Mouse (Mus musculus) MEL (cell line): ENCODE results near the gene Scrn1. TPM values are rescaled to one million over a fixed set of nuclear protein-coding genes. Genes with fewer than 3 reads are reported as not detected.

ENCODE experiments used
- DNase-seq: peaks from one replicate; pipeline ENCODE4 v3.0.0; 2011; ENCODE audit warnings: low read depth, low spot score
- H3K27ac ChIP-seq: 2 replicates; pipeline ENCODE4 v1.5.1; 2012; ENCODE audit warnings: low read depth, mild to moderate bottlenecking, control low read depth, low read length, moderate library complexity; ENCODE audit not compliant: control insufficient read depth
- H3K27me3 ChIP-seq, 2 experiments: fragments of 150-350 bp in 1 of 2; sonication (generic) in 1 of 2; 2 replicates each; pipeline ENCODE4 v1.6.1; 2012; ENCODE audit warnings: low read length in 2 of 2, mild to moderate bottlenecking in 2 of 2, improper control_type of control experiment in 1 of 2, moderate library complexity in 1 of 2; ENCODE audit not compliant: insufficient read depth in 2 of 2, control insufficient read depth in 1 of 2
- H3K36me3 ChIP-seq, 2 experiments: 2 replicates each; pipeline ENCODE4 v1.6.1; 2012 to 2014; ENCODE audit warnings: low read length in 2 of 2, improper control_type of control experiment in 1 of 2, inconsistent platforms in 1 of 2, mild to moderate bottlenecking in 1 of 2; ENCODE audit not compliant: insufficient read depth in 2 of 2, control insufficient read depth in 1 of 2
- H3K4me1 ChIP-seq, 2 experiments: fragments of 150-350 bp in 1 of 2; sonication (generic) in 1 of 2; 2 replicates each; pipeline ENCODE4 v1.6.1; 2012; ENCODE audit warnings: low read length in 2 of 2, improper control_type of control experiment in 1 of 2, mild to moderate bottlenecking in 1 of 2; ENCODE audit not compliant: insufficient read depth in 2 of 2, control insufficient read depth in 1 of 2
- H3K4me3 ChIP-seq, 2 experiments: fragments of 150-350 bp in 1 of 2; sonication (generic) in 1 of 2; 2 replicates each; pipeline ENCODE4 v1.5.1; 2012; ENCODE audit warnings: low read depth in 2 of 2, low read length in 2 of 2, mild to moderate bottlenecking in 2 of 2, moderate library complexity in 2 of 2, control low read depth in 1 of 2, improper control_type of control experiment in 1 of 2; ENCODE audit not compliant: control insufficient read depth in 1 of 2, insufficient read depth in 1 of 2
- H3K79me2 ChIP-seq: 2 replicates; pipeline ENCODE4 v1.6.1; 2012; ENCODE audit warnings: mild to moderate bottlenecking, low read length, moderate library complexity; ENCODE audit not compliant: control insufficient read depth, poor library complexity, insufficient read depth
- H3K9ac ChIP-seq: 2 replicates; pipeline ENCODE4 v1.6.1; 2012; ENCODE audit warnings: low read depth, mild to moderate bottlenecking, control low read depth, low read length, moderate library complexity; ENCODE audit not compliant: control insufficient read depth, poor library complexity, severe bottlenecking
- H3K9me3 ChIP-seq: fragments of 150-350 bp; sonication (generic); replicated peaks from 2 replicates; pipeline ENCODE4 v1.6.1; 2012; ENCODE audit warnings: mild to moderate bottlenecking, low read length, improper control_type of control experiment, moderate library complexity; ENCODE audit not compliant: insufficient read depth
- BHLHE40 ChIP-seq: IDR thresholded peaks from 2 replicates; pipeline ENCODE4 v1.6.1; 2012; ENCODE audit warnings: low read depth, mild to moderate bottlenecking, inconsistent platforms, low read length, improper control_type of control experiment, borderline replicate concordance
- CHD1 ChIP-seq: IDR thresholded peaks from 2 replicates; pipeline ENCODE4 v1.6.1; 2012; ENCODE audit warnings: low read depth, mild to moderate bottlenecking, inconsistent platforms, low read length, improper control_type of control experiment
- E2F4 ChIP-seq: IDR thresholded peaks from 2 replicates; pipeline ENCODE4 v1.6.1; 2011; ENCODE audit warnings: low read depth, low read length, improper control_type of control experiment, borderline replicate concordance
- ETS1 ChIP-seq: IDR thresholded peaks from 2 replicates; pipeline ENCODE4 v1.6.1; 2012; ENCODE audit warnings: low read depth, mild to moderate bottlenecking, inconsistent platforms, low read length, improper control_type of control experiment, moderate library complexity
- GATA1 ChIP-seq: IDR thresholded peaks from 2 replicates; pipeline ENCODE4 v1.6.1; 2011; ENCODE audit warnings: low read depth, low read length, improper control_type of control experiment
- KAT2A ChIP-seq: conservative IDR thresholded peaks from 2 replicates; pipeline ENCODE4 v1.6.1; 2012; ENCODE audit warnings: low read depth, low read length, improper control_type of control experiment, inconsistent platforms
- MEF2A ChIP-seq: IDR thresholded peaks from 2 replicates; pipeline ENCODE4 v1.6.1; 2014; ENCODE audit warnings: low read depth, mild to moderate bottlenecking, inconsistent platforms, low read length, improper control_type of control experiment; ENCODE audit not compliant: poor library complexity, insufficient replicate concordance, severe bottlenecking; ENCODE audit errors: extremely low read depth
- MXI1 ChIP-seq: IDR thresholded peaks from 2 replicates; pipeline ENCODE4 v1.6.1; 2011; ENCODE audit warnings: mild to moderate bottlenecking, low read depth, low read length, improper control_type of control experiment
- MYC ChIP-seq: IDR thresholded peaks from 2 replicates; pipeline ENCODE4 v1.6.1; 2011; ENCODE audit warnings: low read depth, mild to moderate bottlenecking, low read length, improper control_type of control experiment, moderate library complexity
- NELFE ChIP-seq: IDR thresholded peaks from 2 replicates; pipeline ENCODE4 v1.6.1; 2011; ENCODE audit warnings: low read depth, low read length, improper control_type of control experiment
- NRF1 ChIP-seq: IDR thresholded peaks from 2 replicates; pipeline ENCODE4 v1.6.1; 2014; ENCODE audit warnings: low read depth, mild to moderate bottlenecking, inconsistent platforms, low read length, improper control_type of control experiment, moderate library complexity; ENCODE audit not compliant: poor library complexity, insufficient read depth, severe bottlenecking
- POLR2AphosphoS2 ChIP-seq: IDR thresholded peaks from 2 replicates; pipeline ENCODE4 v1.6.1; 2011; ENCODE audit warnings: low read length, improper control_type of control experiment
- RAD21 ChIP-seq: IDR thresholded peaks from 2 replicates; pipeline ENCODE4 v1.6.1; 2011; ENCODE audit warnings: mild to moderate bottlenecking, low read depth, low read length, improper control_type of control experiment
- SIN3A ChIP-seq: IDR thresholded peaks from 2 replicates; pipeline ENCODE4 v1.6.1; 2012; ENCODE audit warnings: low read length, improper control_type of control experiment, inconsistent platforms
- SMC3 ChIP-seq: IDR thresholded peaks from 2 replicates; pipeline ENCODE4 v1.6.1; 2011; ENCODE audit warnings: low read depth, low read length, improper control_type of control experiment
- TAL1 ChIP-seq: IDR thresholded peaks from 2 replicates; pipeline ENCODE4 v1.6.1; 2012; ENCODE audit warnings: mild to moderate bottlenecking, inconsistent platforms, low read length, moderate library complexity, mixed read lengths
- TCF12 ChIP-seq: IDR thresholded peaks from 2 replicates; pipeline ENCODE4 v1.6.1; 2014; ENCODE audit warnings: low read depth, mild to moderate bottlenecking, inconsistent platforms, low read length, improper control_type of control experiment, moderate library complexity
- UBTF ChIP-seq: IDR thresholded peaks from 2 replicates; pipeline ENCODE4 v1.6.1; 2012; ENCODE audit warnings: low read depth, mild to moderate bottlenecking, inconsistent platforms, low read length, improper control_type of control experiment, moderate library complexity, borderline replicate concordance; ENCODE audit not compliant: insufficient read depth
- ZC3H11A ChIP-seq: IDR thresholded peaks from 2 replicates; pipeline ENCODE4 v1.6.1; 2012; ENCODE audit warnings: low read depth, mild to moderate bottlenecking, inconsistent platforms, low read length, improper control_type of control experiment
- ZMIZ1 ChIP-seq: IDR thresholded peaks from 2 replicates; pipeline ENCODE4 v1.6.1; 2012; ENCODE audit warnings: low read depth, mild to moderate bottlenecking, inconsistent platforms, low read length, improper control_type of control experiment, moderate library complexity
- ZNF384 ChIP-seq: IDR thresholded peaks from 2 replicates; pipeline ENCODE4 v1.6.1; 2012; ENCODE audit warnings: low read depth, mild to moderate bottlenecking, inconsistent platforms, low read length, improper control_type of control experiment
- polyA plus RNA-seq, 2 experiments: library from polyadenylated mRNA; stranded (reverse) in 1 of 2; unstranded in 1 of 2; fragments of >175 nt in 1 of 2; fragments of >200 nt in 1 of 2; gene quantifications; 2 replicates each; pipeline versions ENCODE4 v1.2.1 to v1.2.4; 2012; ENCODE audit warnings: low replicate concordance in 2 of 2, low read depth in 1 of 2; ENCODE audit not compliant: insufficient read length in 2 of 2, insufficient read depth in 1 of 2, missing spikeins in 1 of 2
- total RNA-seq: library from RNA; depleted of rRNA; stranded (reverse); fragments of 300-350 nt; gene quantifications from 2 replicates; pipeline ENCODE4 v1.2.3, GENCODE M21; 2012

Gene Scrn1
- total and polyA plus RNA-seq, 3 experiments = not detected

DNA sequence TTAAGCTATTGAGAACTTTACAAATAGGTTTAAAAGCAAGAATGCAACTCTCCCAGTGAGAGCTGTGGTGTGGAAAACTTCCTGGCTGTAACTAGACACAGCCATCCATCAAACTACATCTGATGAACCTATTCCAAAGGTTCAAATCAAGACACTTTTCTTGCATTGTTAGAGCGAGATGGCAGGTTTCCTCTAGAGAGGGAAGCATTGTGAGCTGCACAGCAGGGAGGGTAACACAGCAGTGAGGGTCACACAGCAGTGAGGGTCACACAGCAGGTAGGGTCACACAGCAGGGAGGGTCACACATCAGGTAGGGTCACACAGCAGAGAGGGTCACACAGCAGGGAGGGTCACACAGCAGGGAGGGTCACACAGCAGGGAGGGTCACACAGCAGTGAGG, 21.9 kb upstream of the Scrn1 start:
- H3K27ac ChIP-seq = no peak overlapping the region
- H3K27me3 ChIP-seq = no peaks in the 10 kb centered on the region
- no peak overlapping the region for H3K9ac ChIP-seq
- no peak for DNase-seq
- H3K79me2 ChIP-seq = no peaks in the 10 kb centered on the region
- H3K36me3 ChIP-seq = peaks cover 0 to 4% of the 10 kb centered on the region in 2 experiments; a peak in 2 of 4 replicates
- no peak overlapping the region for H3K4me3 ChIP-seq
- H3K9me3 ChIP-seq = no peaks in the 10 kb centered on the region
- H3K4me1 ChIP-seq = peaks cover 0 to 4% of the 10 kb centered on the region in 2 experiments; a peak in 2 of 4 replicates
- TF ChIP-seq BHLHE40 = no peak
- TF ChIP-seq ZC3H11A = no peak

DNA sequence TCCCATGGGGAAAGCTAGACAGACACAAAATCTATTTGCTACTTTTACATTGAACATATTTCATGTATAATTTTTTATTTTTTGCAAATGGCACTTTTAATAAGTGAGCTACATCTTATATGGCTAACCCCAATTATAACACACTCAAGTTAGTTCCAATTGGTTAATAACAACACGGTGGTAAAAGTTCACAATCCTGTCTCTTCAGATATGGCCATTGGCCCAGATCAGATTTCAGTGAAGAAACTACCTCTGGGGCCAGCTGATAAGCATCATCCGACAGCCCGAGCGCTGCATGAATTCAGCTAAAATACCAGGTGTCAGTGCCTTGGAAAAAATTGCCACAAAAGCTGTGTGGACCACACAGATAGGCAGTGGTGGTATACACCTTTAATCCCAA, 21.4 kb upstream of the Scrn1 start:
- TF ChIP-seq BHLHE40 = no peak
- TF ChIP-seq MEF2A = no peak
- no peak for TF ChIP-seq RAD21
- TF ChIP-seq CHD1 = no peak
- no peak for TF ChIP-seq ZMIZ1
- TF ChIP-seq E2F4 = no peak
- TF ChIP-seq TCF12 = 0 out of 2 replicates have a peak, but pooled peaks have one; percentile 30
- H3K9me3 ChIP-seq = no peaks in the 10 kb centered on the region
- H3K4me1 ChIP-seq = peaks cover 0 to 4% of the 10 kb centered on the region in 2 experiments; a peak in 2 of 4 replicates
- no peaks in the 10 kb centered on the region for H3K79me2 ChIP-seq
- H3K27ac ChIP-seq = no peak overlapping the region
- H3K4me3 ChIP-seq = no peak overlapping the region
- no peak for DNase-seq
- no peak overlapping the region for H3K9ac ChIP-seq
- peaks cover 0 to 4% of the 10 kb centered on the region in 2 experiments; a peak in 2 of 4 replicates for H3K36me3 ChIP-seq
- H3K27me3 ChIP-seq = no peaks in the 10 kb centered on the region

DNA sequence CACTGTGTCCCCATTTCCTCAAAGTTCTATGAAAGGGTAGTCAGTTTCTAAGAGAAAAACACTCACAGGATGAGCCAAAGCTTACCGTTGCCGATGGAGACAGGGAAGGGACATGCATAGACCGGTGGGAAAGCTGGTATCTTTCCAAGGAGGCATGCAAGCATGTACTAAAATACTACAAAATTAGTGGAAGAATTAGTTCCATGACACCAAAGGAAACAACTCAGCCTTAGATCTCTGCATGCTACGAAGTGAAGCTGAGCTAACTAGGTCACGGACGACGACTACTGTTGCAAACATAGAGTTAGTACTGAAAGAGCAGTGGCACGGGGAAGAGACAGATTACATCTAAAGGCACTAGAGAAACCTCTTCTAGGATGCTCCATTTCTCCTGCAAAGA, 20.6 kb upstream of the Scrn1 start:
- no peak overlapping the region for H3K9ac ChIP-seq
- H3K27me3 ChIP-seq = no peaks in the 10 kb centered on the region
- H3K36me3 ChIP-seq = peaks cover 0 to under 1% of the 10 kb centered on the region in 2 experiments; a peak in 1 of 4 replicates
- TF ChIP-seq BHLHE40 = no peak
- H3K27ac ChIP-seq = no peak overlapping the region
- H3K9me3 ChIP-seq = no peaks in the 10 kb centered on the region
- no peaks in the 10 kb centered on the region for H3K79me2 ChIP-seq
- peaks cover 0 to 4% of the 10 kb centered on the region in 2 experiments; a peak in 2 of 4 replicates for H3K4me1 ChIP-seq
- DNase-seq = no peak
- H3K4me3 ChIP-seq = no peak overlapping the region

DNA sequence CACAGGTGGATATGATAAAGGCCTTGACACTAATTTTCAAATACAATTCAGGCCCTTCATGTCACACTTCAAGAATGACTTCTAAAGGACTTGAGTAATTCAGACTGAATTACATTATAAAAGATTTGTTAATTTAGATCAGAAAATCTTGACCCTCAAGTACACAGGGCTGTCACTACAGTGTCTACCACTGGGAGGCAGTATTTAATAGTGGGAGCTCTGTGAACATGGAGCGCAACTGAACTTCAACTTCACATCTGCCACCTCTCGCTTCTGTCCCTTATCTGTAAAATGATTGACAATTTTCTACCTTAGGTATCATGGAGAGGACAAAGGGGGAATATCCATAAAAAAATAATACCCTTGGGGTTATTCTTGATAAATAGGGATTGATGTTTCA, 19.9 kb upstream of the Scrn1 start:
- Histone ChIP-seq H3K9ac (no peak overlapping the region), H3K79me2 (no peaks in the 10 kb centered on the region), H3K27ac (no peak overlapping the region), H3K27me3 (no peaks in the 10 kb centered on the region), H3K36me3 (no peaks in the 10 kb centered on the region), H3K4me3 (no peak overlapping the region), H3K9me3 (no peaks in the 10 kb centered on the region), H3K4me1 (no peaks in the 10 kb centered on the region)
- DNase-seq = peak; percentile 68
- TF ChIP-seq ETS1 = no peak
- TF ChIP-seq ZC3H11A = peak; percentile 71
- TF ChIP-seq GATA1 = 0 out of 2 replicates have a peak, but pooled peaks have one; percentile 10
- TF ChIP-seq UBTF = no peak
- no peak for TF ChIP-seq TAL1
- peak; percentile 85 for TF ChIP-seq SMC3
- TF ChIP-seq NRF1 = no peak
- TF ChIP-seq POLR2AphosphoS2 = no peak
- no peak for TF ChIP-seq KAT2A
- no peak for TF ChIP-seq NELFE
- no peak for TF ChIP-seq SIN3A
- TF ChIP-seq MYC = no peak
- no peak for TF ChIP-seq MXI1
- no peak for TF ChIP-seq ZNF384
